Mouse (Mus musculus) liver, adult 2 months (tissue): ENCODE measurements at regions not wholly inside any gene's neighbourhood (a gene's known extent, or its start where the extent isn't known, plus 50 kb on each side); places are given as distances from the start of the nearest gene placed in this dataset.

Experiments
- DNase-seq: peaks from one replicate; pipeline ENCODE4 v3.0.0-alpha.2; 2011; ENCODE audit warnings: low read depth, low spot score; ENCODE audit errors: extremely low read depth
- H3K27ac ChIP-seq: fragments of 200-500 bp; replicated peaks from 2 replicates; pipeline ENCODE4 v1.5.1; 2012; ENCODE audit warnings: low read depth, mild to moderate bottlenecking, control low read depth, inconsistent platforms, low read length; ENCODE audit not compliant: insufficient read depth
- H3K27me3 ChIP-seq: fragments of 200-500 bp; 2 replicates; pipeline ENCODE4 v1.6.1; 2012; ENCODE audit warnings: mild to moderate bottlenecking, moderate library complexity, low read length, inconsistent platforms; ENCODE audit not compliant: control insufficient read depth, insufficient read depth
- H3K36me3 ChIP-seq: fragments of 200-500 bp; 2 replicates; pipeline ENCODE4 v1.6.1; 2012; ENCODE audit warnings: low read length, inconsistent platforms; ENCODE audit not compliant: control insufficient read depth, insufficient read depth
- H3K4me1 ChIP-seq: fragments of 200-500 bp; 2 replicates; pipeline ENCODE4 v1.6.1; 2011; ENCODE audit warnings: low read length; ENCODE audit not compliant: control insufficient read depth, insufficient read depth
- H3K4me3 ChIP-seq: fragments of 200-500 bp; 2 replicates; pipeline ENCODE4 v1.5.1; 2011; ENCODE audit warnings: low read depth, mild to moderate bottlenecking, control low read depth, low read length, moderate library complexity; ENCODE audit not compliant: insufficient read depth
- H3K79me2 ChIP-seq: fragments of 200-500 bp; 2 replicates; pipeline ENCODE4 v1.6.1; 2012; ENCODE audit warnings: inconsistent platforms, mild to moderate bottlenecking, low read length, moderate library complexity; ENCODE audit not compliant: control insufficient read depth, insufficient read depth
- H3K9ac ChIP-seq: fragments of 200-500 bp; 2 replicates; pipeline ENCODE4 v1.6.1; 2012; ENCODE audit warnings: low read depth, mild to moderate bottlenecking, control low read depth, inconsistent platforms, low read length
- CTCF ChIP-seq: fragments of 200-500 bp; IDR thresholded peaks from 2 replicates; pipeline ENCODE4 v1.5.1; 2011; ENCODE audit warnings: low read depth, low read length, control low read depth
- POLR2A ChIP-seq: fragments of 200-500 bp; IDR thresholded peaks from 2 replicates; pipeline ENCODE4 v1.6.1; 2011; ENCODE audit warnings: low read length, control low read depth; ENCODE audit not compliant: insufficient read depth; ENCODE audit errors: extremely low read depth
- WGBS: fragments of 180-500 bp; shearing (Covaris S2); methylation state at CpG from one replicate; pipeline ENCODE4 v1.1.7; 2018; 5-methylcytosine and 5-hydroxymethylcytosine counted together

GRCm38 (mm10) chr5:12976015-12976742, 149.0 kb upstream of the Sema3a start:
- TF ChIP-seq CTCF: no peak
- no peak for TF ChIP-seq POLR2A
- 75% methylated on average over 8 of the region's 8 CpGs for WGBS
- H3K27ac ChIP-seq: no peak overlapping the region
- no peak for DNase-seq
- no peaks in the 10 kb centered on the region for H3K4me1 ChIP-seq
- H3K4me3 ChIP-seq: no peak overlapping the region
- H3K79me2 ChIP-seq: no peaks in the 10 kb centered on the region
- no peak overlapping the region for H3K9ac ChIP-seq
- H3K36me3 ChIP-seq: no peaks in the 10 kb centered on the region
- H3K27me3 ChIP-seq: no peaks in the 10 kb centered on the region

- no peak for DNase-seq
- no peaks in the 10 kb centered on the region for H3K36me3 ChIP-seq
- H3K27me3 ChIP-seq: no peaks in the 10 kb centered on the region
- 69% methylated on average over 2 of the region's 2 CpGs for WGBS
- H3K9ac ChIP-seq: no peak overlapping the region
- H3K27ac ChIP-seq: no peak overlapping the region
- H3K4me3 ChIP-seq: no peak overlapping the region
- H3K79me2 ChIP-seq: no peaks in the 10 kb centered on the region
- no peak for TF ChIP-seq CTCF
- TF ChIP-seq POLR2A: no peak
- H3K4me1 ChIP-seq: no peaks in the 10 kb centered on the region
Measured at GRCm38 (mm10) chr5:12977875-12978274, 147.3 kb upstream of the Sema3a start.

- Histone ChIP-seq H3K27me3 (no peaks in the 10 kb centered on the region), H3K79me2 (no peaks in the 10 kb centered on the region), H3K36me3 (no peaks in the 10 kb centered on the region), H3K9ac (no peak overlapping the region), H3K4me1 (no peaks in the 10 kb centered on the region), H3K27ac (no peak overlapping the region), H3K4me3 (no peak overlapping the region)
- DNase-seq: no peak
- TF ChIP-seq POLR2A: no peak
- no peak for TF ChIP-seq CTCF
- 79% methylated on average over 1 of the region's 1 CpGs for WGBS
Measured at GRCm38 (mm10) chr5:12993826-12994225, 131.4 kb upstream of the Sema3a start.

GRCm38 (mm10) chr5:12997440-12997839, 127.8 kb upstream of the Sema3a start:
- H3K36me3 ChIP-seq: no peaks in the 10 kb centered on the region
- DNase-seq: no peak
- no peak overlapping the region for H3K27ac ChIP-seq
- WGBS: 88% methylated on average over 6 of the region's 6 CpGs
- H3K4me1 ChIP-seq: no peaks in the 10 kb centered on the region
- no peaks in the 10 kb centered on the region for H3K27me3 ChIP-seq
- H3K79me2 ChIP-seq: no peaks in the 10 kb centered on the region
- no peak for TF ChIP-seq POLR2A
- no peak for TF ChIP-seq CTCF
- no peak overlapping the region for H3K9ac ChIP-seq
- no peak overlapping the region for H3K4me3 ChIP-seq

GRCm38 (mm10) chr5:13007132-13007531, 118.1 kb upstream of the Sema3a start:
- 82% methylated on average over 6 of the region's 6 CpGs for WGBS
- no peak for DNase-seq

GRCm38 (mm10) chr5:13022270-13022669, 102.9 kb upstream of the Sema3a start:
- Histone ChIP-seq H3K79me2 (no peaks in the 10 kb centered on the region), H3K9ac (no peak overlapping the region), H3K27ac (no peak overlapping the region), H3K4me3 (no peak overlapping the region), H3K4me1 (no peaks in the 10 kb centered on the region), H3K36me3 (no peaks in the 10 kb centered on the region), H3K27me3 (no peaks in the 10 kb centered on the region)
- 68% methylated on average over 3 of the region's 3 CpGs for WGBS
- DNase-seq: no peak
- no peak for TF ChIP-seq POLR2A
- no peak for TF ChIP-seq CTCF

More at GRCm38 (mm10) chr5:13007132-13007531, 118.1 kb upstream of the Sema3a start:
- H3K27me3 ChIP-seq: no peaks in the 10 kb centered on the region
- TF ChIP-seq POLR2A (no peak), CTCF (no peak)
- H3K36me3 ChIP-seq: no peaks in the 10 kb centered on the region
- no peak overlapping the region for H3K9ac ChIP-seq
- no peak overlapping the region for H3K27ac ChIP-seq
- no peaks in the 10 kb centered on the region for H3K79me2 ChIP-seq
- no peak overlapping the region for H3K4me3 ChIP-seq
- H3K4me1 ChIP-seq: no peaks in the 10 kb centered on the region
